Mouse (Mus musculus): ENCODE measurements around the gene Glipr2.

The Glipr2 gene

GRCm38 (mm10) chr4:43957292-43957845, at the start of gene Glipr2:
Gene Glipr2 (plus strand): TSS chr4:43957401.
- no peak for DNase-seq (ENCODE audit: low read depth, low spot score)

- DNase-seq (ENCODE audit: low read depth, low spot score) = no peak
Observed at GRCm38 (mm10) chr4:43918221-43918620, 39.0 kb upstream of the Glipr2 start.

- no peak for DNase-seq (ENCODE audit: low read depth, low spot score)
Observed at GRCm38 (mm10) chr4:43920602-43921001, 36.6 kb upstream of the Glipr2 start.

- DNase-seq (ENCODE audit: low read depth, low spot score) = no peak
Observed at GRCm38 (mm10) chr4:43925125-43925524, 32.1 kb upstream of the Glipr2 start.

GRCm38 (mm10) chr4:43925779-43926178, 31.4 kb upstream of the Glipr2 start:
- DNase-seq (ENCODE audit: low read depth, low spot score) = peak; percentile 32

- no peak for DNase-seq (ENCODE audit: low read depth, low spot score)
Observed at GRCm38 (mm10) chr4:43927826-43928225, 29.4 kb upstream of the Glipr2 start.

GRCm38 (mm10) chr4:43931877-43932276, 25.3 kb upstream of the Glipr2 start:
- no peak for DNase-seq (ENCODE audit: low read depth, low spot score)

GRCm38 (mm10) chr4:43936186-43936585, 21.0 kb upstream of the Glipr2 start:
- no peak for DNase-seq (ENCODE audit: low read depth, low spot score)

- no peak for DNase-seq (ENCODE audit: low read depth, low spot score)
Observed at GRCm38 (mm10) chr4:43936749-43937674, 20.2 kb upstream of the Glipr2 start.

GRCm38 (mm10) chr4:43941315-43941714, 15.9 kb upstream of the Glipr2 start:
- no peak for DNase-seq (ENCODE audit: low read depth, low spot score)

GRCm38 (mm10) chr4:43942421-43942820, 14.8 kb upstream of the Glipr2 start:
- no peak for DNase-seq (ENCODE audit: low read depth, low spot score)

- DNase-seq (ENCODE audit: low read depth, low spot score) = no peak
Observed at GRCm38 (mm10) chr4:43947571-43947970, 9.6 kb upstream of the Glipr2 start.

- no peak for DNase-seq (ENCODE audit: low read depth, low spot score)
Observed at GRCm38 (mm10) chr4:43957846-43958461, 753 bp downstream of the Glipr2 start.

- no peak for DNase-seq (ENCODE audit: low read depth, low spot score)
Observed at GRCm38 (mm10) chr4:43959523-43960179, 2.5 kb downstream of the Glipr2 start.

- DNase-seq (ENCODE audit: low read depth, low spot score) = no peak
Observed at GRCm38 (mm10) chr4:43960207-43960606, 3.0 kb downstream of the Glipr2 start.

- DNase-seq (ENCODE audit: low read depth, low spot score) = no peak
Observed at GRCm38 (mm10) chr4:43964326-43964833, 7.2 kb downstream of the Glipr2 start.

- DNase-seq (ENCODE audit: low read depth, low spot score) = no peak
Observed at GRCm38 (mm10) chr4:43964951-43965684, 7.9 kb downstream of the Glipr2 start.

GRCm38 (mm10) chr4:43965856-43966535, 8.8 kb downstream of the Glipr2 start:
- no peak for DNase-seq (ENCODE audit: low read depth, low spot score)

GRCm38 (mm10) chr4:43968650-43969049, 11.4 kb downstream of the Glipr2 start:
- DNase-seq (ENCODE audit: low read depth, low spot score) = no peak

GRCm38 (mm10) chr4:43969373-43969772, 12.2 kb downstream of the Glipr2 start:
- DNase-seq (ENCODE audit: low read depth, low spot score) = no peak

Data from brain, embryonic 18.5 days (tissue).